Mouse (Mus musculus) kidney, postnatal 36 days (tissue): Measurements from ENCODE around the gene Pla2g16.

Source experiments
- DNase-seq, 2 experiments: peaks; one replicate each; pipeline ENCODE4 v3.0.0; 2021 to 2022; ENCODE audit warnings: mixed read lengths in 2 of 2

Pla2g16 gene

DNA sequence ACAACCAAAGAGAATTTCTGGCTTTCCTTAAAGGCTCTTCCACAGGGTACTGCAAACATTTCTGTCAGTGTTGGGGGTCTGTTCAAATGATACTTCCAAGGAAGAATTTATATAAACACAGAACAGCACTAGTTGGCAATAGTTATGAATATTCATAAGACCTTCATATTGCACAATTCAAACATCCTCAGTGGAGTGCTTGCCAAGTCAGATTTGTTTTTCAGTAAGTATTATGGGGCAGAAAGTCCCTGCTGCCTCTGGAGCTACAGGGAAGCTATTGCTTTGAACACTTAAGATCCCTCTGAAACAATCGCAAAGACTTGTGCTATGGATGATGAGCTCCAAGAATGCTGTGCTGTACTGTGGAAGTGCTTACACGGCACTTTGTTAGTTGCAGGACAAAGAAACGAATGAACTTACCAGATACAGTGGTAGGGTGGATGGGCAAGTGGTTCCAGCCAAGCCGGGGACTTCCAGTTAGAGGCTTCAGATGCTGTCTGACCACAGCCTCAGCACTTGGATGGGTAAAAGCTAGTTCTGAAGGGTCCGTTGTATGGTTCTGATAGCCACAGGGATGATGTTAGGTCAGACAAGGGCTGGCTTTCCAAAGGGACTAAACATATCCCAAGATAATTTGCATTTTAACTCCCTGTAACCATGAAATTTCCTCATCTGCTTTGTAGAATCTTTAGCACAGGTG, 59.1 kb downstream of the Pla2g16 start:
- DNase-seq, result no peak

DNA sequence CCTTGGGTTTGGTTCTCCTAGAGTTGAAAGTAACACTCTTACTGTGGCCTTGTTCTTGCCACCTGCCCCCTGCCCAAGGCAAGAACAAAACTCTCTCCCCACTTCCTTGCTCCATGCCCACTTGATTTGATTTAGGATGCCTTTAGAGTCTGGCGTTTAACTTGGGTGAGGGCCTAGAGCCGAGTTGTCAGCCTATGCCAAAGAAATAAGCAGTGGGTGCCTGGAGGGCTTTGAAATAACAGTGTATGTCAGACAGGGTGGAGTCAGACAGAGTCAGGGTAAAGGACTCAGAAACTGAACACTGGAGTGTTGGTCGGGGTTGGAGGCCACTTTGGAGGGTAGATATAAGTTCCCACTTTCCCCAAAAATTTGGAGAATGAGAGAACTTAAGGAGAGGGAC, 59.8 kb downstream of the Pla2g16 start:
- DNase-seq, result no peak

DNA sequence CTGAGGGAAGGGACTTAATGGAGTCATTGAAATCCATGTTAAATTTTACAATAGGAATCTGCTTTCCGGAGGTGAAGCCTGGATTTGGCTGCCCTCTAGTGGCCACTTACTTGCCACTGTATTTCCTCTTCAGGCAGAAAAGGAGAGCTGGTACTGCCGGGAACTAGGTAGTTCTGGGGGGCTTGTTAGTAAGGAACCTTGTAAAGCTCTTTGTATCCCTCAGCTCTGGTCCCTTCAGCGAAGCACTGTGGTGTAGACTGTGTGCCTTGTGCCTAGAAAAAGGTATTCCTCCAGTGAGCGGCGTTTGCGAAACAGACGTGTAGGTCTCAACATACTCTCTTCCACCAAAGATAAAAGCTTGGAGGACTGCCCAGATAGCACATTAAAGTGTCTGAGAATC, 60.4 kb downstream of the Pla2g16 start:
- peak; percentile 68 to 86 for DNase-seq

DNA sequence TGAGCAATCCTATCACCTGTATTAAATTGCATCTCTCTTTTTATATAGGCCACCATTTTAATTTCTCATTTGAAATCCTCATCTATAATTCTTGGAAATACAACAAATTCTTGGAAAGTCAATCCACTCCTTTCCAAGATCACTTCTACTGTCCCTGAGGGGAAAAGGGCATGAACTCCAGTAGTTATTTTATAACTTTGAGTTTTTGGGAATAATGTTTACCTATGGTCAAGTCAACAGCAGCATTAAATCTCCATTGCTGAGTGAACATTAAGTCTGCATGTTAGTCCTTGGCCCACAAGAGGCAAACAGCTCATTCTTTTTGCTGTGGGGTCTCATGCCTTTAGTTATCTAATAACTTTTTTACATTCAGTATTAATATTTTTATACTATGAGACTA, 75.8 kb downstream of the Pla2g16 start:
- no peak for DNase-seq

DNA sequence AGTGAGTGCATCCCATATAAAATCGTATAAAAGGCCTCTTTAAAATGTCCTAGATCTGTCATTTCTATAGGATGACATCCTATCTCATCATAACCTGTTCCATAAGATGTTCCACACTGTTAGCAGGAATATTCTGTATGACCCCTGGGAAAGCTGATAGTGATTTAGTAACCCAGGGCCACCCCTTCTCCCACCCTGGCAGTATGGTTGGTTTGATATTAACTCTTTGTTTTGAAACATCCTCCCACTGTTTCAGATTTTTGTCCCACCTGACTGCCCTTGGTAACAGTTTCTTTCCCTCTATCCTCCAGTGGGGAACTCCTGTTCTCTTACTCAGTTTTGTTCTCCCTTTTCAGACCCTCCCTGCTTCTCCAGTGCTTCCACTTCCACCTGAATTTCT, 76.5 kb downstream of the Pla2g16 start:
- no peak for DNase-seq
